Mouse (Mus musculus): ENCODE data around the gene Abca17.

DNA sequence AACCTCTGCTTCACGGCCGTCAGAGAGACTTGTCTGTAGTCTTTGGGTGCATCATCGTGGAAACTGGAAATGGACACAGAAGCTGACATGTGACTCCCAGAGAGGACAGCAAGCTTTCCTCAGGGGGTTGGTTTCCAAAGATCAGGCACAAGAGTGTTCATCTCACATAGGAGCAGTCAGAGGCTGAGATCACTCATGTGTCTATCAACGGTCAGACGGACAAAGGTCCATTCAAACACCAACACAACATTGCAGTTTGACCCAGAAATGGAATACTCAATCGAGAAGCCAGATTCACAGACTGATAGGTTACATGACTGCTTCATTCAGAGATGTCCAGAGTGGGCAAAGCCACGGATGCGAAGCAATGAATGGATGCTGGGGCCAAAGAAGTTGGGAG is 124.1 kb downstream of the Abca17 start:
- TF ChIP-seq FLI1 (IDR thresholded peaks at IDR 0.05; ENCODE audit: low read length) (no peak), GATA1 (IDR thresholded peaks at IDR 0.05; ENCODE audit: borderline replicate concordance, low read length) (no peak)
